Mouse (Mus musculus) right cerebral cortex, postnatal 10 days (tissue): ENCODE data around the gene Ubr1.
A peak's percentile ranks its signal among the peaks of the same experiment; 100 is the strongest.

Experiments used
- DNase-seq, 2 experiments: peaks; one replicate each; pipeline ENCODE4 v3.0.0; 2021; ENCODE audit warnings: low spot score in 2 of 2

The Ubr1 gene

DNA sequence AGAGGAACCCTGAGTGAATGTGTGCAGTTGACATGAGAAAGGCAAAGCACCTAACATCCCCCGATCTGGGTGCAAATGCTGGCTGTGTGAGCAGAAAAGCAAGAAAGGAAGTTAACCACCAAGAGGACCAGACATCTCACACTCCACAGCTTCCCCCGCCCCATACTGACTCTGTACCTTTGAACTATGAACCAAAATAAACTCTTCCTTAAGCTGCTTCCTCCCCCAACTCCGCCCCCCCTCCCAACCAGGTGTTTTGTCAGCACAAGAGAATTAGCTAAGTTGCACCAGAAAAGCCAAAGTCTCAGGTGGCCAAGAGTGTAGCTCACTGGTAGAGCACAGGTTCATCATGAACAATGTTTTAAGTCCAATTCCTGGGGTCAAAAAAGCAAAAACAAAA is 117.4 kb downstream of the Ubr1 start:
- DNase-seq, result no peak

DNA sequence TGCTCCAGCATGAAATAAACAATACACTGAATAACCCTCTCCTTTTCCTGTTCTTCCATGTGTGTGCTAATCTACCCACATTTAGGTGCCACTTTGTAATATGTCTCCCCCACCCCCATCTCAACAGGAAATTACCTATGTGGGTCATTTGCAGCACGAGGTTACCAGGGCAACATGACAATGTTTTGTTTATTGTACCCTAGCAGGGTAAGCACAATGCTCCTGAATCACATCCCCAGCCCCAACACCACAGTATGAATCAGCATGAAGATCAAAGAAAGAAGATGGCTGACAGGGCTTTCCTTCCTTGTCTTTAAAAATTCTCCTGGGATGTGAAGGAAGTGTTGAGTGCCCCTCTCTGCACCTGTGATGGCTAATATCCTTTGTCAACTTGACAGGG is 117.9 kb downstream of the Ubr1 start:
- no peak for DNase-seq

- peak; percentile 98 to 99 for DNase-seq
Observed at GRCm38 (mm10) chr2:120850424-120851082, 120.0 kb downstream of the Ubr1 start, which contains the start of gene Ttbk2. Ttbk2 (minus strand) TSS chr2:120850604.

DNA sequence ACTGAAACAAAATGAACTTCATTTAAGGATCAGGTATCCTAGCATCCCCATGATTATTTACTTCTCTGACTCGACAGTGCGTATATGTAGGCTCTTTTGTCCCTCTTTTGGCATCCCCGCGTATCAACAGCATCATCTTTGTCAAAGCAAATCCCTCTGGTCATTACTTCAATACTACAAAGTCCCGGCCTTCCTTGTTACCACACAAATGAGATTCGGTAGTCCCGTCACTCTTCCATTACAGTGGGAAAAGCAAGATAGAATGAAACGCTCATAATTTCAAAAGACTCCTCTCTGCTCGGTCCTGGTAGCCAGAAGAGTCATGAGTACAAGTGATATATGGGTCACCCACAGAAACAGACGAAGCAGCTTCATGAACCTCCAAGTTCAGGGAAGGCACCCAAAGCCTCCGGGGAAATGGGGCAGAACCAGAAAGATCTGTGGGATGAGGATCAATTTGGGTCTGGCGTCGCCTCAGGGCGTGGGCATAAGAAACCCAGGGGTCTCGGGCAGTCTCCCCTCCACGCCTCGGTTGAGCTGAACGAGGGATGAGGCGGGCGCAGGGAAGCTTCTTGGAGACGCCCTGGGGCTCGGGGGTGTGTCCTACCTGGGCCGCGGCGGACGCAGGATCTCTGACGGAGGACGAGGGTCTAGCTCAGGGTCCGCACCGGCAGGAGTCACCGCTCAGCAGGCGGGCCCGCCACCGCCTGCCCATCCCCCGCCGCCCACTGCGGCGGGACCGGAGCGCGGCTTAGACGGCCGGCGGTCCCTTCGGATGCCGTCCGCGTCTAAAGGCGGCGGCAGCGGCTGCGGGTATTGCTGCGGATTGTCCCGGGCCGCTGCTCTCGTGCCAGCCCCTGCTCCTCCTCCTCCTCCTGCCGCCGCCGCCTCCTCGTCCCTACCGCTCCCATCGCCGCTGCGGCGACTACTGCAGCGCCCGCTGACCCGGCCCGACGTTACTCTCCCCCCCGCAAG is 120.8 kb downstream of the Ubr1 start, which contains the start of gene Cdan1:
Gene Cdan1, minus strand, starts transcription at position 680 of the 975 bp plus-strand sequence.
- peak; percentile 62 to 63 for DNase-seq

DNA sequence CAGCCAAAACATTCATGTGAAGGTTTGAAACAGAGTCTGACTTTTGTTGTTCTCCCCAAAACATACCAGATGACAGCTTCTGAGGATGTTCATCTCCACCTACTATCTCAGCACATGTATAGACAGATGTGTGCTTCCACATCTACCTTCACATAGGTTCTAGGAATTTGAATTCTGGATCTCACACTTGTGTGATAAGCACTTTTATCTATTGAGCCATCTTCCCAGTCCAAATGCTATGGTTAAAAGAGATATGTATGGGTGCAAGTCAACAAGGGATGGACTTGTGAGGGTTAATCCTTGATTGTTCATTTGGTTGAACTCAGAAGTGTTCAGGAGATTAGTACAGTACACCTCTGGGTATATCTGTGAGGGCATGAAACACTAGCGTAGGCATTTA is 125.2 kb downstream of the Ubr1 start:
- no peak for DNase-seq

GRCm38 (mm10) chr2:120843990-120844389 is 126.5 kb downstream of the Ubr1 start:
- DNase-seq, result no peak

- no peak for DNase-seq
Observed at GRCm38 (mm10) chr2:120841211-120841610, 129.3 kb downstream of the Ubr1 start.

GRCm38 (mm10) chr2:120835167-120835566 is 135.3 kb downstream of the Ubr1 start:
- no peak for DNase-seq

GRCm38 (mm10) chr2:120826936-120827638 is 143.4 kb downstream of the Ubr1 start:
- DNase-seq, result no peak
